Mouse (Mus musculus): ENCODE measurements around the gene Lap3. TPM values are rescaled to one million over a fixed set of nuclear protein-coding genes. Genes with fewer than 3 reads are reported as not detected.

Lap3 gene
- polyA plus RNA-seq, 1 experiment from 2014 or later: 85.8 TPM

- Histone ChIP-seq H3K27ac (ENCODE audit: low read depth, low read length) (no peak overlapping the region), H3K9ac (ENCODE audit: low read length) (no peak overlapping the region), H3K4me1 (ENCODE audit: control insufficient read depth, insufficient read depth, low read length) (no peaks in the 10 kb centered on the region), H3K4me3 (ENCODE audit: low read depth, low read length) (no peak overlapping the region), H3K9me3 (ENCODE audit: control insufficient read depth, low read length) (no peaks in the 10 kb centered on the region), H3K4me2 (peak overlapping the region; percentile 13; the same call in 1 of the 2 replicates), H3K36me3 (ENCODE audit: control insufficient read depth, insufficient read depth, low read length) (0 out of 2 replicates have a peak, but pooled peaks cover 2% of the 10 kb centered on the region), H3K27me3 (ENCODE audit: control insufficient read depth, insufficient read depth, low read length) (no peaks in the 10 kb centered on the region)
- DNase-seq (ENCODE audit: low spot score, missing footprints): peak; percentile 92
- peak; percentile 87 for ATAC-seq (ENCODE audit: low FRiP score)
- 8% methylated on average over 17 of the region's 17 CpGs for WGBS
Observed at GRCm38 (mm10) chr5:45534319-45535098, 41.3 kb downstream of the Lap3 start.

GRCm38 (mm10) chr5:45535177-45535576 lies 42.0 kb downstream of the Lap3 start:
- Histone ChIP-seq H3K27me3 (ENCODE audit: control insufficient read depth, insufficient read depth, low read length) (no peaks in the 10 kb centered on the region), H3K4me3 (ENCODE audit: low read depth, low read length) (no peak overlapping the region), H3K4me2 (no peak overlapping the region), H3K9me3 (ENCODE audit: control insufficient read depth, low read length) (no peaks in the 10 kb centered on the region), H3K36me3 (ENCODE audit: control insufficient read depth, insufficient read depth, low read length) (0 out of 2 replicates have a peak, but pooled peaks cover 2% of the 10 kb centered on the region), H3K27ac (ENCODE audit: low read depth, low read length) (no peak overlapping the region), H3K9ac (ENCODE audit: low read length) (no peak overlapping the region), H3K4me1 (ENCODE audit: control insufficient read depth, insufficient read depth, low read length) (no peaks in the 10 kb centered on the region)
- 75% methylated on average over 4 of the region's 4 CpGs for WGBS
- ATAC-seq (ENCODE audit: low FRiP score) (no peak), DNase-seq (ENCODE audit: low spot score, missing footprints) (no peak)

- Histone ChIP-seq H3K36me3 (ENCODE audit: control insufficient read depth, insufficient read depth, low read length) (no peaks in the 10 kb centered on the region), H3K27ac (ENCODE audit: low read depth, low read length) (no peak overlapping the region), H3K9me3 (ENCODE audit: control insufficient read depth, low read length) (no peaks in the 10 kb centered on the region), H3K27me3 (ENCODE audit: control insufficient read depth, insufficient read depth, low read length) (no peaks in the 10 kb centered on the region), H3K9ac (ENCODE audit: low read length) (no peak overlapping the region), H3K4me1 (ENCODE audit: control insufficient read depth, insufficient read depth, low read length) (no peaks in the 10 kb centered on the region), H3K4me3 (ENCODE audit: low read depth, low read length) (no peak overlapping the region), H3K4me2 (no peak overlapping the region)
- no peak for DNase-seq (ENCODE audit: low spot score, missing footprints)
- 58% methylated on average over 10 of the region's 10 CpGs for WGBS
- no peak for ATAC-seq (ENCODE audit: low FRiP score)
Observed at GRCm38 (mm10) chr5:45539502-45539901, 46.3 kb downstream of the Lap3 start.

- H3K4me3 ChIP-seq (ENCODE audit: low read depth, low read length): no peak overlapping the region
- no peak for ATAC-seq (ENCODE audit: low FRiP score)
- H3K4me2 ChIP-seq: no peak overlapping the region
- 83% methylated on average over 5 of the region's 5 CpGs for WGBS
- no peaks in the 10 kb centered on the region for H3K4me1 ChIP-seq (ENCODE audit: control insufficient read depth, insufficient read depth, low read length)
- H3K27me3 ChIP-seq (ENCODE audit: control insufficient read depth, insufficient read depth, low read length): no peaks in the 10 kb centered on the region
- H3K9ac ChIP-seq (ENCODE audit: low read length): no peak overlapping the region
- DNase-seq (ENCODE audit: low spot score, missing footprints): no peak
- H3K36me3 ChIP-seq (ENCODE audit: control insufficient read depth, insufficient read depth, low read length): no peaks in the 10 kb centered on the region
- H3K27ac ChIP-seq (ENCODE audit: low read depth, low read length): no peak overlapping the region
- H3K9me3 ChIP-seq (ENCODE audit: control insufficient read depth, low read length): no peaks in the 10 kb centered on the region
Observed at GRCm38 (mm10) chr5:45543374-45543773, 50.2 kb downstream of the Lap3 start.

- ATAC-seq (ENCODE audit: low FRiP score): no peak
- Histone ChIP-seq H3K27me3 (ENCODE audit: control insufficient read depth, insufficient read depth, low read length) (no peaks in the 10 kb centered on the region), H3K36me3 (ENCODE audit: control insufficient read depth, insufficient read depth, low read length) (no peaks in the 10 kb centered on the region), H3K4me3 (ENCODE audit: low read depth, low read length) (no peak overlapping the region), H3K9me3 (ENCODE audit: control insufficient read depth, low read length) (no peaks in the 10 kb centered on the region), H3K4me1 (ENCODE audit: control insufficient read depth, insufficient read depth, low read length) (no peaks in the 10 kb centered on the region), H3K27ac (ENCODE audit: low read depth, low read length) (no peak overlapping the region), H3K4me2 (no peak overlapping the region), H3K9ac (ENCODE audit: low read length) (no peak overlapping the region)
- 92% methylated on average over 1 of the region's 1 CpGs for WGBS
- no peak for DNase-seq (ENCODE audit: low spot score, missing footprints)
Observed at GRCm38 (mm10) chr5:45549586-45549985, 56.4 kb downstream of the Lap3 start.

Other genes with a start within 250 kb of the Lap3 start
- gene Qdpr, start 43.1 kb upstream of the Lap3 start, polyA plus RNA-seq (2014; fragmentation: Nextera tagmentation; extraction: Ambion mirVana): 102 and 110 TPM in 2 replicates
- gene Clrn2, start 39.6 kb upstream of the Lap3 start, polyA plus RNA-seq (2014; fragmentation: Nextera tagmentation; extraction: Ambion mirVana): 0.86 and 1.2 TPM in 2 replicates
- gene Med28, start 26.9 kb downstream of the Lap3 start, polyA plus RNA-seq (2014; fragmentation: Nextera tagmentation; extraction: Ambion mirVana): 284 and 309 TPM in 2 replicates
- gene Fam184b, start 146.2 kb downstream of the Lap3 start, polyA plus RNA-seq (2014; fragmentation: Nextera tagmentation; extraction: Ambion mirVana): 0.55 and 0.76 TPM in 2 replicates
- gene Ncapg, start 176.5 kb downstream of the Lap3 start, polyA plus RNA-seq (2014; fragmentation: Nextera tagmentation; extraction: Ambion mirVana): 83.0 and 95.3 TPM in 2 replicates

Data from midbrain, embryonic 11.5 days (tissue).